Mouse (Mus musculus): ENCODE measurements around the gene Cacng5. TPM values are rescaled to one million over a fixed set of nuclear protein-coding genes. Genes with fewer than 3 reads are reported as not detected.

Cacng5 gene
- 10 to 100 TPM; 15.9 to 16.1 TPM for total RNA-seq (2021)
- long read RNA-seq, experiment 1, transcript Cacng5-201 (6 exons, 3,705 nt), result major isoform, 5 of 6 reads
- long read RNA-seq, experiment 1, partial matches to known transcripts, result 1 of 6 reads
- long read RNA-seq, experiment 1, other reads (novel, unspliced or antisense), result 0 of 6 reads
- long read RNA-seq, experiment 2, transcript Cacng5-201 (6 exons, 3,705 nt), result major isoform, 8 of 15 reads
- long read RNA-seq, experiment 2, partial matches to known transcripts, result 2 of 15 reads
- long read RNA-seq, experiment 2, other reads (novel, unspliced or antisense), result 5 of 15 reads

GRCm38 (mm10) chr11:107914634-107915226 is at the start of gene Cacng5:
Cacng5 (minus strand) TSS chr11:107915055.
- DNase-seq (ENCODE audit: low spot score in 2 of 2), result peak in 1 of 2 experiments; percentile 30
- Histone ChIP-seq H3K4me3 (peak within 1 kb of the TSS; percentile 60), H3K27ac (no peak within 1 kb of the TSS)
- no peak for TF ChIP-seq CTCF (conservative IDR thresholded peaks at IDR 0.05)

- H3K27ac ChIP-seq, result no peak overlapping the region
- H3K4me3 ChIP-seq, result no peak overlapping the region
- no peak for TF ChIP-seq CTCF (conservative IDR thresholded peaks at IDR 0.05)
- no peak for DNase-seq (ENCODE audit: low spot score in 2 of 2)
These were observed 42.9 kb upstream of the Cacng5 start for GRCm38 (mm10) chr11:107957566-107958350.

DNA sequence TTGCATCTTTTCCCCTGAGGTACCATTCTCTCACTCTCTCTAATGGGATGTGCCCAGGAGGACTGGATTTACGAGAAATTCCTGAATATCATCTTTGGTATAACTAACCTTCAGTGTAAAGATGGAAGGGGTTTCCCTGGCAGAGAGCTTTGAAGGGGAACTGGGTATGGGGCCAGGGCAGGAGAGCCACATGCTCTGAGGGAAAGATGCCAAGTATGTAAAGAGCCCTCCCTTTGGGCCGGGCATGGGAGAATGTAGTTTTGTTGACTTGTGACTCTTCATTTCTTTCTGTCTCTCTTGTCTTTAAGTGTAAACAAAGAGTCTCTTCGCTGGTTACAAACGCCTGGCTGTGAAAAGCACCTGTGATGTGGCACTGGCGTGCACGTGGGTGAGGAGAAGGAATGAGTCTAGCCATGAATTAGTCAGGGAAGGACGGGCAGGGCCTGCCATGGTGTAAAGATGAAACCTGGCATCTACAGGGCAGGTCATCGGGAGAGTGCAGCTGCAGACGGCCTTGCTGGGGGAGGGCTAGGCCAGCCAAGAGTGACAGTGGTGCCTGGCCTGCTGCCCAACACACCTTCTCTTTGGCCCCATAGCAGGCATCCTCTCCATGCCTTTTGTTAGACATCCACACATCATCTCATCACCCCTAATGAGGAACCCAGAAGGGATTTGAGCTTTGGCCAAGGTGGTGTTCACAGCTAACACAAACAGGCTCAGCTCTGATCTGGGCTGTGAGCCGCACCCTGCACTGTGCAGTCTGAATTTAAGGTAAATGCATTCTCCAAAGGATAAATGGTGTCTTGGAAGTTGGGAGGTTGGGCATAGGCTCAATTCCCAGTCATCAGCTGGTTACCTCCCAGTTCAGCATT is 40.6 kb upstream of the Cacng5 start:
- TF ChIP-seq CTCF (conservative IDR thresholded peaks at IDR 0.05), result no peak
- DNase-seq (ENCODE audit: low spot score in 2 of 2), result no peak
- Histone ChIP-seq H3K27ac (no peak overlapping the region), H3K4me3 (no peak overlapping the region)

DNA sequence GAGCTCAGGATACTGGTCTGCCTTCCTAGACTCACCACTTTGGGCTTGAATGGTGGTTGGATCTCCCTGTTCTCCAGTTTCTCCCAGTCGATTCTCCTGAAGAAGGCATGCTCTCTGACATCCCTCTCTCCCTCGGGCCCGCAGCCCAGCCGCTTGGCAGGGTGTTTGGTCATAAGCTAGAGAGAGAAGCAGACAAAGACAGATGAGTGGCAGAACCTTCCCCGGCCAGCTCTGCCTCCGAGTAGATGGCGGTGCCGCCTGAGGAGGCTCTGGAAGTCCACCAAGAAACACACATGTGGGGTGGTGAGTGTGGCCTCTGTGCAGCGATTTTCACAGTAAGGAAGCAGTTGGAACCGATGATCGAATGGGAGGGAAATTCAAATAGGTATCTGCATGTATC is 36.6 kb upstream of the Cacng5 start:
- no peak for DNase-seq (ENCODE audit: low spot score in 2 of 2)
- Histone ChIP-seq H3K27ac (peak overlapping the region; percentile 65), H3K4me3 (no peak overlapping the region)
- TF ChIP-seq CTCF (conservative IDR thresholded peaks at IDR 0.05), result no peak

DNA sequence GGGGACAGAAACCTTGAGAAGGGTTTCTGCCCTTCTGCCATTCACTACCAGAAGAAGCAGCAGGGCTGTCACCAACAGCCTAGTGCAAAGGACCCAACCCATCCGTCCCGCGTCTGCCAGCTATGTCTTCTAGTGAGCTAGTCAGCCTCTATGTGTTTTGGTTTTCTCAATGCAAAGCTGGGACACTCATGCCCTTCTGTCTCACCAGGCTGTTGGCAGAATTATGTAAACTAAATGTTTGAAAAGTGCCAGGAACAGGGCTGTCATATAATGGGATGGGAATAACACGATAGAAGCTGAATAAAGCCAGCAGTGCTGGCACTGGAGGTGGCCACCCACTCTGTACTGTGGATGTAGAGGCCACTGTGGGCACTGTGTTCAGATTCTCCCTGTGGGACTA is 35.8 kb upstream of the Cacng5 start:
- DNase-seq (ENCODE audit: low spot score in 2 of 2), result peak; percentile 49 to 57
- no peak overlapping the region for H3K4me3 ChIP-seq
- TF ChIP-seq CTCF (conservative IDR thresholded peaks at IDR 0.05), result no peak
- peak overlapping the region; percentile 65 for H3K27ac ChIP-seq

DNA sequence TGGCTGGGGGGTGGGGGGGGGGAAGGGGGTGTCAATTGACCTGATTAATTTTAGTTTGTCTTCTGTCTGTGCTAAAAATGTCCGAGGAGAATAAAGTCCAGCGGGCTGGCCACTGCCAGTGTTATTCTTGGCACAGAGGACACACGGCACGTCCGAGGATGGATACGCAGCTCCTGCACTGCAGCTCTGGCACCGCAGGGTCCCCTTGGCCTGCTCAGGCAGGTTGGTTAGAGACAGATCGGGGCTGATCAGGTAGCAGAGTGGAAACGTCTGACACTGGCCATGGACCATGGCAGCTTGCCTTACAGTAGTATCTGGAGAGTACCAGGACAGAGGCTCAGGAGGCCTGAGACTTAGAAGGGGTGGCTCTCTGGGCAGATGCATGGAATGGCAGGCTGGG is 35.4 kb upstream of the Cacng5 start:
- H3K27ac ChIP-seq, result peak overlapping the region; percentile 33; the same call in 1 of the 2 replicates
- no peak for DNase-seq (ENCODE audit: low spot score in 2 of 2)
- H3K4me3 ChIP-seq, result no peak overlapping the region
- no peak for TF ChIP-seq CTCF (conservative IDR thresholded peaks at IDR 0.05)

DNA sequence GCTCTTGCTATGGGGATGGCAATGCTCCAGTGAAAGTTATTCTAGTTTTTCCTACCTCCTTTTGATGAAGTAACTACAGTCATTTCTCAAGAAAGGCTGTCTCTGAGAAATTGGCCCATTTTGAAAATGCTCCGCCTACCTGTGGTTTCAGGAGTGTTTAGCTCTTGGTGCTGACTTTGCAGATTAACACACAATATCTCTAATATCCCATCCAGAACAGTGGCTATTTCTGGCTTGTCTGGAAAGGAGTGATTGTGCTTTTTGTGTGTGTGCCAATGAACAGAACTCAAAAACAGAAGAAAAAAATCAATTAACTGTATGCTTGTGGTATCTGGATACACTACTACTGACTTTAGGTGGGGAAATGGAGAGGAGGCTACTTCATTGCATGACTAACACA is 33.1 kb upstream of the Cacng5 start:
- Histone ChIP-seq H3K27ac (no peak overlapping the region), H3K4me3 (no peak overlapping the region)
- TF ChIP-seq CTCF (conservative IDR thresholded peaks at IDR 0.05), result no peak
- no peak for DNase-seq (ENCODE audit: low spot score in 2 of 2)

DNA sequence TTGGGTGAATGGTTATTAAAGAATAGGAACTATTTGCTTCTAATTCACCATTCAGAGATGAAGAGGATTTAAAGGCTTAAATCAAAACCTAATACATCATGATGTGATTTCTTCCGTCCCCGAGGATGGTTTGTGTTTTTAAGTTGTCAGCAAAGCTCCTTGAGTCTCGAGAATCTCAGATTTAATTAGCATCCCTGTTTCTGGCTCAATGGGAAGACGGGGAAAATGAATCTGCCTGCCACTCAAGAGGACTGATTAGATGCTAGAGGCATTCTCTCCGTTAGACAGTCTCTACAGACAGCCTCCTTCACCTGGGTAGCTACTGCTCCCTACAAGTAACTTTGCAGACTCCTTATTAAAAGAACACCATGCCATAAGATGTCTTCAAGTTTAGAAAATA is 32.0 kb upstream of the Cacng5 start:
- no peak overlapping the region for H3K4me3 ChIP-seq
- TF ChIP-seq CTCF (conservative IDR thresholded peaks at IDR 0.05), result no peak
- no peak for DNase-seq (ENCODE audit: low spot score in 2 of 2)
- no peak overlapping the region for H3K27ac ChIP-seq

DNA sequence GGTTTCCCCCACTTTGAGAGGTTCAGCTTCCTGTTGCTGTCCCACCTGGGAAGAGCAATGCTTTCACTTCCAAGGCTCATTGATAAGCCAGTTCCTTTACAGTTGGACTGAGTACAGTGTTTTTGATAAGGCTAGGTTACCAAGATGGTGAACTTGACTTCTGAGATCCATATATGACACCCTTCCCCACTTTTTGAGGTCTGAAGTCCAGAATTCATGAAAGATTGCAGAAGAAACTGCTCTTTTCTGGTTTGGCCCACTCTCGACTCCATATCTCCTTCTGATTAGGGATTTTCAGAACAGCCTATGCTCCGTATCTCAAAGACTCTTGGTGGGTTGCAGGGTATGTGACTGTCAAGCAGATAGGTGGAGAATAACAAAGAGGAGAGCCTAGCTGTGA is 22.1 kb upstream of the Cacng5 start:
- no peak for DNase-seq (ENCODE audit: low spot score in 2 of 2)
- no peak for TF ChIP-seq CTCF (conservative IDR thresholded peaks at IDR 0.05)
- Histone ChIP-seq H3K4me3 (no peak overlapping the region), H3K27ac (no peak overlapping the region)

- TF ChIP-seq CTCF (conservative IDR thresholded peaks at IDR 0.05), result no peak
- Histone ChIP-seq H3K4me3 (no peak overlapping the region), H3K27ac (no peak overlapping the region)
- DNase-seq (ENCODE audit: low spot score in 2 of 2), result no peak
These were observed 16.9 kb upstream of the Cacng5 start for GRCm38 (mm10) chr11:107931721-107932120.

DNA sequence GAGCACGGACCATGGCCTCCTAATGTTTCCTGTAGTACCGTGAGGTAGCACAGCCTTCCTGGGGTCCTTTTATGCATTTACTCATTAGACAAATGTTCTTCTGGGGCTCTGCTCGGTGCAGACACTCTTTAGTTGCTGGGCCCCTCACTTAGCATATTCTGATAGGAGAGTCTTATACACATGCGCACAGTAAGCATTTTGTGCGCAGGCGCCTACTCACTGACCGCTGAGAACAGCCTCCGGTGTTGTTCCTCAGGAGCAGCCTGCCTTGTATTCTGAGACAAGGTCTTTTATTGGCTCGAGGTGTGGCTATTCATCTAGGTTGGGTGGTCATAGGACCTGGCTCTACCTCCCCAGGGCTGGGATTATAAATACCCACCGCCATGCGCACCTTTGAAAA is 16.4 kb upstream of the Cacng5 start:
- no peak for DNase-seq (ENCODE audit: low spot score in 2 of 2)
- H3K4me3 ChIP-seq, result no peak overlapping the region
- no peak overlapping the region for H3K27ac ChIP-seq
- TF ChIP-seq CTCF (conservative IDR thresholded peaks at IDR 0.05), result no peak

- no peak for TF ChIP-seq CTCF (conservative IDR thresholded peaks at IDR 0.05)
- no peak for DNase-seq (ENCODE audit: low spot score in 2 of 2)
- no peak overlapping the region for H3K27ac ChIP-seq
- H3K4me3 ChIP-seq, result no peak overlapping the region
These were observed 14.9 kb upstream of the Cacng5 start for GRCm38 (mm10) chr11:107929712-107930111.
